Mouse (Mus musculus) right cerebral cortex, postnatal 25 days (tissue): Measurements from ENCODE around the gene Park7.
A peak's percentile ranks its signal among the peaks of the same experiment; 100 is the strongest.

Source experiments
- DNase-seq: peaks from one replicate; pipeline ENCODE4 v3.0.0; 2022

The Park7 gene

GRCm38 (mm10) chr4:150872139-150872651 lies 42.0 kb downstream of the Park7 start:
- DNase-seq, result no peak

DNA sequence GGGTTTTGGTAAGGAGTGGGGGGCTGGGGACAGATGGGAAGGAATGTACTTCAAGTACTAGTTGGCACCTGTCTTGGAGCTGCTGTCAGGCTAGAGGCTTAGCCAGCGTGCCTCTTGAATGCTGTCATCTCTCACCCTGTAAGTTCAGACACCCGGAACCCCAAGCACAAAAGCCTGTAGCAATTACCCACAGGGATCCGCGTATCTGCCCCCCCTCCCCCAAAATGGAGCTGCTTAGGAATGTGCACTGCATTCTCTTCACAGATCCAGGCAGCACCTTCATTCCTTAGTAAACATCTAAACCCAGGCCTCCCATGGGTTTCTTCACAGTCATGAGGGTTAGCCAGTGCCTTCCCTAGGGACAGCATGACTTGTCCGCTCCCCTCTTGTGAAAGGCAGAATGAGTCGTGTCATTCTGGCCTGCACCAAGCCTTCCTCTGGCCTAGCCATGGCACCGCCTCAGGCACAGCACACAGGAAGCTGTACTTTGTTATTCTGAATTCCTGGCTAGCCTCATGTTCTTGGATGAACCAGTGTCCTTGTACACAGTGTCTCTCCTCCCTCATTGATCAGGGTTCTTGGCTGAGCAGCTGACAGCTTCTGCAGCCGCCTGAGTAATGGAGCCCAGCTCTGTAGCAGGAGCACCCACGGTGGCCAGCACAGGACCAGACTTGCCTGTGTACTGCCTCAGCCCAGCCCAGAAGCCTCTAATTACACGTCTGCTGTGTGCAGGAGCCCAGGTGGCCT lies 42.7 kb downstream of the Park7 start:
- no peak for DNase-seq

- DNase-seq, result no peak
Observed at GRCm38 (mm10) chr4:150870963-150871391, 43.3 kb downstream of the Park7 start.

GRCm38 (mm10) chr4:150869276-150870197 lies 44.7 kb downstream of the Park7 start:
- no peak for DNase-seq

- no peak for DNase-seq
Observed at GRCm38 (mm10) chr4:150868859-150869258, 45.4 kb downstream of the Park7 start.

- no peak for DNase-seq
Observed at GRCm38 (mm10) chr4:150868161-150868560, 46.1 kb downstream of the Park7 start.

- DNase-seq, result no peak
Observed at GRCm38 (mm10) chr4:150866494-150866893, 47.7 kb downstream of the Park7 start.

GRCm38 (mm10) chr4:150866069-150866468 lies 48.2 kb downstream of the Park7 start:
- DNase-seq, result no peak

GRCm38 (mm10) chr4:150865371-150865770 lies 48.9 kb downstream of the Park7 start:
- no peak for DNase-seq

DNA sequence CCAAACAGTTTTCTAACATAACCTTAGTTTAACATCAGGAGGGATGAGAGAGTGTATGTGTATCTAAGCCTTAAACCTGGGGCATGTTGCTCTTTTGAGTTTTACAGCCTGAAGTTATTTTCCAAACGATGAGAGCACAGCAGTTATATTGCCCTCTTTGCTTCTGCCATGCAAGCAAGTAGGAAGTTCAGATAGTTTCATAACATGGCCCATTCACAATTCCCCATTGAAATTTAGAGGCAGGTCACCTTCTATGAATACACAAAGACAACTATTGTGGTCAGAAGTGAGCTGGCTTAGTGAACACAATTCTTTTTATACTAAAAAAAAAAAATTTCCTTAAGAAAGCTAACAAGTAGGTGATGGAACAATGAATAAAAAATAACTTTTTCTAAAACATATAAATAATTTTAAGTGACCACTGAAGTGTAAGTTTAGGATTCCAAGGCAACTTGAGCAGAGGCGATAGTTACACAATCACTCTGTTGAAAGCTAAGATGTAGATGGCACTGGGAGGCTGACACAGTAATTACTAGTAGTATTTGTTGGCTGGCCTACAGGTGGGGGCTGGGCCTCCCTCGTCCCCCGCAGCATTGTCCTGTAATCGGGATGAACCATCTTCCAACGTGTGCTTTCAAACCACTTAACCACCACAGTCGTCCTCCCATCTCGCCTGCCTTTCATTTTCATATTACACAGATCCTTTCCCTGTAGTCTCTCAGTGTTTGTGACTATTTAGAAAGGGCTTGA lies 51.4 kb downstream of the Park7 start:
- no peak for DNase-seq

GRCm38 (mm10) chr4:150861161-150861560 lies 53.1 kb downstream of the Park7 start:
- DNase-seq, result no peak

- no peak for DNase-seq
Observed at GRCm38 (mm10) chr4:150860526-150860925, 53.7 kb downstream of the Park7 start.

DNA sequence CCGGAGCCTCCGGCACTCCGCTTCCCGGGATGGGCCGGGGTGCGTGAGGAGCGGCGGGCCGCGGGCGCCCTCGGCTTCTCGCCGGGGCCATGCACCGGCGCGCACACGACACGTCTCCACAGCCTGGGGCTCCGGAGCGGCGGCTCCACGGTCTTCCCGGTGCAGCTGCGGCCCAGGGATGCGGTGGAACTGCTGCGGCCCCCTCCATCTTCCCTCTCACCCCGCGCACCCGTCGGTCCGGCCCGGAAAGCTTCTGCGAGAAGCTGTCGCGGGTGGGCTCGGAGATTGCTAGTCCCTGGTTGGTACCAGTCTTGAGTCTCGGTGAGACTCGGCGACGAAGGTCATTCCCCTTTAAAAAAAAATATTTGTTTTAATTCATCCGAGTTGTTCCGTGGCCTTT lies 58.9 kb downstream of the Park7 start:
- no peak for DNase-seq

DNA sequence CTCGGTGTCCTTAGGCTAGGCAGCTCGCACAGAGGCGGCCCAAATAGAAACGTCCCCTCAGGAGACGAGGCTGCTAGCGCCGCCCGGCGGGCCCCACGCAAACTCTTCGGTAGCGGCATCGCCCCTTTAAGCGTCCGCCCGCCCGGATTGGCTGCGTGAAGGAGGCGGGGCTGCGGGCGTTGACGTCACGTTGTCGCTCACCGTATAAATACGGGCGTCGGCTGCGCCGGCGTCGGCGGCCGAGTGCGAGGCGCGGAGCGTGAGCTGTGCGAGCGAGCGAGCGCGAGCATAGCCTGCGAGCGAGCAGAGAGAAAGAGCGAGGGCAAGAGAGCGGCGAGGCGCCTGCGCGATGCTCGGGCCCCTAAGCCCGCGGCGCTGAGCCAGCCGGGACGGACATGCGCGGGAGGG lies 59.4 kb downstream of the Park7 start:
- peak; percentile 95 for DNase-seq

DNA sequence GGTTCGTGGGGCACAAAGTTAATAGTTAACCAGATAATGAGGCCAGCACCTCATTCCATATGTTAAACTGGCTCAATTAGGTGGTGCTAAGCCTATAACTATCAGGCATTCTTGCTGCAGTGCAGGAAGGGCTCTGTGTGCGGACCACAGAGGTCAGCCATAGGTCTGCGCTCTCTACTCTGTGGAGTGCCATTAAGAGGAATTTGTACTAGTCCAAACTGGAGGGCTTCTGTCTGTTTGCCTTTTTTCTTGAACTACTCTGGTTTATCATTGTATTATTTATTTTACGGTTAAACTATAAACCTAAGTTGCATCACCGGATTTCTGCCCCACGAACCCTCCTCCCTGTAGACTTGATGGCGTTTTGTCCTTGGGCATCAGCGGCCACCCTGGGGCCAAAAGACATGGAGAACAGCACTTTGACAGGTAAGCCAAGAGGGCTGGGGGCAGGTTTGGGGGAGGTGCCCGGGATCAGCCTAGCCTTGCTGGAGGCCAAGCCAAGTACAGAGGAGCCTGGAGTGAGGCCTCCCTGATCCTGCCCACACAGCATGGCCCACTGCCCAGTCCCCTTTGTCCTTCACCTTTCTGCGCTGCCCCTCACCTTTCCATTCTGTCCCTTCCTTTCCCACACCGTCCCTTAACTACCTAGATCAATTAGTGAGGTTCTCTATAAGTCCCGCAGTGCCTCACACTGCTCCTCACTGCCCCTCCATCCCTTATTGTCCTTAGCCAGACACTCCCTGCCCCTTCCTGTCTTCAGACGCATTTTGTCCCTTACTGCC lies 60.4 kb downstream of the Park7 start, which contains the start of gene Errfi1:
Gene Errfi1 (plus strand): TSS at position 240 of the 782 bp plus-strand sequence.
- DNase-seq, result no peak

DNA sequence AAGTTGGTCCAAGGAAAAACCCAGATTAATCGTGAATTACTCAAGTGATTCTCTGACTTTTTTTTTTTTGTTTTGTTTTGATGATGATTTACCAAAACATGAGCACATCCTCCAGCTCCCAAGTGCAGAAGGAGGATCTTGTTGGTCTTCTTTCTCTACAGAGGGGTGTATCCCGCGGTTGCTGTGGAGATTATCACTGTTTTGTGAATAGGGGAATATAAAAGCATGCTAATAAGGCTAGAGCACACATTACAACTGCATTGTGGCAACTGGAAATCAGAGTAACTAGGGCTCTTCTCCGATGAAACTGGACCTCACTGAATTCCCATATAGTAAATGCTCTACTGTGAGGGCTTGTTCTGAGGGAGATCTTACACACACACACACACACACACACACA lies 61.8 kb downstream of the Park7 start:
- no peak for DNase-seq

- no peak for DNase-seq
Observed at GRCm38 (mm10) chr4:150852045-150852444, 62.2 kb downstream of the Park7 start.

DNA sequence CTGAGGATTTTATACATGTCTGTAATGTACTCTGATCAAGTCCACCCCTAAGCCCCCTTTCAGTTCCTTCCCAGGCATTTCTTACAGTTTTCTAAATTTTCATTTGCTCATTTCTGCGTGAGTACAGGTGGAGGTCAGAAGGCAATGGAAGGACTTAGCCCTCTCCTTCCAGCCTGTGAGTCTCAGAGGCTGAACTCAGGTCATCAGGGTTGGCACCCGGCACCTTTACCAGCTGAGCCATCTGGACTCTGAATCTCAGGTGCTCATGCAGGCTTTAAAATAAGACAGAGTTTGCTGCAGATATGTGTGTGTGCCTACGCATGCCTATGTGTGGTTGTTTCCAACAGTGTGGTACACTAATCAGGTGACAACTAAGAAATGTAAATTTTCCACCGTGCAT lies 63.3 kb downstream of the Park7 start:
- DNase-seq, result no peak

DNA sequence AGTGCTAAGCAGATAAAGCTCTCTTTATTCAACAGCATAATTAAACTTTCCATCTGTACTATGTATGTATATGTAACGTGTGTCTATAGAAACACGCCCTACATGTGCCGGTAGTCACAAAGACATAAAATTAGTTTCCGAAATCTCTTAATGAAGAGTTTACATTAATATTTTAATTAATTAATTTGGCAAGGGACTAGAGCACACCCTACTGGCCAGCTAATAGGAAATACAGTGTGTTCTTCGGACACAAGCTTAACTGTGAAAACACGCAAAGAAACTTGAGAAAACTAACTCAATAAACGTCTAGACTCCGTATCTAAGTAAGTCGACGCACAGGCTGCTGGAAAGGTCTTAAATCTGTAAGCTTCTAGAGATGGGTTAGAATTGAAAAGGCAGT lies 64.3 kb downstream of the Park7 start:
- no peak for DNase-seq
